Mouse (Mus musculus): Measurements from ENCODE around the gene Tctn1.
"Not testable (repeated sequence)": the region's sequence is repeated elsewhere in the genome, so short reads cannot be mapped to it uniquely, and the experiment has no call there.

Tctn1 gene

DNA sequence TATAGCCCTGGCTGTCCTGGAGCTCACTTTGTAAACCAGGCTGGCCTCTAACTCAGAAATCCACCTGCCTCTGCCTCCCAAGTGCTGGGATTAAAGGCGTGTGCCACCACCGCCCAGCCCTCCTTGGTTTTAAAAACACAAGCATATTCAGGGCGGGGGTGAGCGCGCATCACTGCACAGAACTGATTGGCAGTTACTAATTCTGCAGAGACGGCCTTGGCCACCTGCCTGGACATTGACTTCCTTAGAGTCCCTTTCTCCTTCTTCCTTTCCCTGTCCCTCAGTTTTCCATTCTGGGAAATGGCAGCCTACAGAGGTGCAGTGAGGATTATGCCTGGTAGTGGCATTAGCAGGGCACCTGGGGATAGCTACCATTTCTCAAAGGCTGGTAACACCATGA lies 46.6 kb downstream of the Tctn1 start:
- DNase-seq: no peak

DNA sequence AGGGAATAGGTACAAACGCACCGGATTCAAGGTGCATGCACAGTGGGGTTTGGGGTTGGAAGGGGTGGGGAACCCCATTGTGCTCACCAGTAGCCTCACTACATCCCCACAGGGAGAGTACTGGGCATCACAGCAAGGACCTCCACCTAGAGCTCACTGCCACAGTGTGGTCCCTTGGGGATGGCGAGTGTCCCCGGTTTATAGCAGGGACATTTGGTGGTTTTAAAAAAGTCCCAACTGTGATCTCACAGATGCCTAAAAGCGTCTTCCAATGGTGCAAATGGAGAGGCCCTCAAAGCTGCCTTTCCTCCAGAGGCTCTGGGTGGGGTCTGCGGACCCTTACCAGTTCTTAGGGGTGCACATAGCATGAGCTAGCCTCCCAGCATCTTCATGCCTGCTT lies 50.4 kb downstream of the Tctn1 start:
- no peak for DNase-seq

DNA sequence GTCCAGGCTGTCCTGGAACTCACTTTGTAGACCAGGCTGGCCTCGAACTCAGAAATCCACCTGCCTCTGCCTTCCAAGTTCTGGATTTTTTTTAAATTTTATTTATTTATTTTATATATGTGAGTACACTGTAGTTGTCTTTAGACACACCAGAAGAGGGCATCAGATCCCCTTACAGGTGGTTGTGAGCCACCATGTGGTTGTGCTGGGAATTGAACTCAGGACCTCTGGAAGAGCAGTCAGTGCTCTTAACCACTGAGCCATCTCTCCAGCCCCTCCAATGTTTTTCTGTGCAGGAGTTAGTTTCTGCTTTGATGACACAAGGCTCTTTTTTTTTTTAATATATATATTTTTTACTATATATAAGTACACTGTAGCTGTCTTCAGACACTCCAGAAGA lies 51.4 kb downstream of the Tctn1 start:
- DNase-seq: not testable (repeated sequence)

DNA sequence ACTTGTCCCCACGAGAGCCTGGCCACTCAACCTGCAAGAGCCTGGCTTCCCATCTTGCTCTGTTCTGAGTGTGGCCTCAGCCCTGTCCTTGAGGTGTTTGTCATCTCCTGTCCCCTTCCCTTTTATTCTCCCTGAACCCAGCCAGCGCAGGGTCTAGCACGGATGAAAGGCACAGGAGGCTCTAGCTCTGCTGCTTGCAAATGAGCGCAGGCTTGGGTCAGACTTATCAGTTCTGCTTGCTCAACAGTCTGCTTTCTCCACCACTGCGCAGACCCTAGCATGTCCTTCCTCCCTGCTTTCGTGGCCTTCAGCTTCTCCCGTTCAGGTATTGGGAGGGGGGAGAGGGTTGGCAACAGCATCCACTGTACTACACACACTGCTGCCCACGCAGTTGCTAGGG lies 52.1 kb downstream of the Tctn1 start:
- no peak for DNase-seq

DNA sequence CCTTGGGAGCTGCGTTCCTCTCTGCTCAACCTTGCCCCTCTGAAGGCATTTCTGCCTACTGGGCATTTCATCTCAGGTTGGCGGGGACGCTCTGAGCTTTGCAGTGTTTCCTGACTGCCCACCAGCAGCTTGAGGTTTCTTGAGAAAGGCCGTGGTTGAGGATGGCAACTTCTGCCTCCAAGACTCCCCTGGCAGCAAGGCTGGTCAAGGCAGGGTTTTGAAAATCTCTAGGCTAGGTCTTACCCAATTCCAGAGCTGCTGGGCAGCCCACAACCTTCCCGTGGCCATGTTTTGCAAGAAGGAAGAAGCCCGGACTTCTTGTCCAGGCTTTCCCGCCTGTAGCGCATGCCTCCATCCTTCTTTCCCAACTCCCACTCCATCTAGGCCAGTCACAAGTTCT lies 53.4 kb downstream of the Tctn1 start:
- DNase-seq: no peak

DNA sequence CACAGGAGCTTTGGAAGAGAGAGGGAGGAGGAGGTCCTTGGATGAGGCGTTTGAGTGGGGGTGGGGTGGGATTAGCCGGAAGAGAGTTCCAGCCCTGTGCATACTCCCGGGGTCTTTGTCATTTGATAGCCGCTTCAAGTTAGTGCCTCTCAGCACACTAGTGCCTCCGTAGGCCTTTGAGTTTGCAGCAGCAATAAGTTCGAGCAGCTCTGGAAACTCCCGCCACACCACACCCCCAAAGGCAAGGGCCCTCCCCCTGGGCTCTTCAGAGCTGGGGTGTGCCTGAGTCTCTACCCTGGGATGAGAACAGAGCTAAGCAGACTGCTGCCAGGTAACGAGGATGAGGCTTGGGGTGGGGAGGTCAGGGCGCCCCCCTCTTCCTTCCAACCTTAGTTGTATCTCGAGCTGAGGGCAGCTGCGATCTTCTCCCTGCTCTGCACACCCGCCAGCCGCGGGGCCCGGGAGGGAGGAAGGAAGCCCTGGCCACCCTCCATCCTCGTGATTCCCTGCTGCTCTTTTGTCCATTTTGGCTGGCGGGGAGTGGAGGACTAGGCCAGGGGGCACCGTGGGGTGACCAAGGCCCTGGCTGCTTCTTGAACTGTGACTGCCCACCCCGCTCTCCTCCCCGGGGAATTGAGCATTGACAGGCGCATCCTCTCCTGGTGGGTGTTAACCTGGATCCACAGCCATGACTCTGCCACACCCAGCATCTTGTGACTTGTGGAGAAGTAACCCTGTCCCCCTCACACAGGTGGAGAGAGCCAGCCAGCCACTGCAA lies 54.5 kb downstream of the Tctn1 start:
- peak; percentile 80 for DNase-seq

DNA sequence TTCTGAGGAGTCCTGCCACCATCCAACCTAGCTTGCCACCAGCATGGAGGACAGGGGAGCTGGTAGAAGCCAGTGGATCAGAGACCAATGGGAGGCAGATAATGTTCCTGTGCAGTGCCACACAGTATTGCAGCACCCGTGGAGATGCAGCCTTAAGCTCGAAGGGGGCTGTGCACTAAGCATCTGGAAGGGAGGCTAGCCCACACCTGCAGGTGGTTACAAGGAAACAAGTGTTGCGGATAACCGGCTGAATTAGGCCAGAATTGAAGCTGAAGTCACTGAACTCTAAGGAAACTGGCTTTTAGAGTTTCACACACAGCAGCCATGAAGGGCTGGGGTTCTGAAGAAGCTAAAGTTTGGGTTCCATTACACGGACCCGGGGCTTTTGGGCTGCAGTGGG lies 55.4 kb downstream of the Tctn1 start:
- DNase-seq: peak; percentile 67

DNA sequence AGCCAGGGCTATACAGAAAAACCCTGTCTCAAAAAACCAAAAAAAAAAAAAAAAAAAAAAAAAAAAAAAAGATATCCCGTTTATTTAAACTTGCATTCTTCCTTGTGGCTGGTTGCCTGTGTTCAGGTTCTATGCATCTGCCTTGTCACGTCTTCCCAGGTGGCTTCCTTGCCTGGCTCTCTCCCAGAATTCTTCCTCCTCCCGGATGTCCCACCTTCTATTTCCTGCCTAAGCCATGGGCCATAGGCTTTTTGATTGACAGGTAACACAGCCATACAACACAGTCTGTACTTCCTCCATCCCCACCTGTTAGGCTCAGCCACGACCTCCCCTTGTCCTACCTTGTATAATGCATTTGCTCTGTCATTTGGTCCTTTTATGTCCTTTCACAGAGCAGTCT lies 57.8 kb downstream of the Tctn1 start, which contains the start of gene Hvcn1:
Gene Hvcn1 (plus strand): TSS at position 330 of the 400 bp plus-strand sequence.
- no peak for DNase-seq

DNA sequence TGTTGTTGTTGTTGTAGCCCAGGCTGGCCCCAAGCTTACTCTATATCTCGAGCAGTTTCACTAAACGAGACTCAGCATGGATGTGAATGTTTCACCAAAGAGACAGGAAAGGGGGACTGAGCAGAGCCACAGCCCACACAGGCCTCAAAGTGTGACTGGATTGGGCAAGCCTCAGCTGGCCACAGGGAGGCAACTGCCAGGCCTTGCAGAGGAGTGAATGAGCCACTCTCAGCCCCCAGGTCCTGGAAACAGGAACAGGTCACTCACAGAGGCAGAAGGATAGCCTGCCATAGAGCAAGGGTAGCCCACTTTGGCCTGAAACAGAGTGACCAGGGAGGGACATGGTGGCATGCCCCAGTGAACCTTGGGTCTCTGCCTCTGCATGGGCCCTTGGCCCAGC lies 60.1 kb downstream of the Tctn1 start:
- no peak for DNase-seq

DNA sequence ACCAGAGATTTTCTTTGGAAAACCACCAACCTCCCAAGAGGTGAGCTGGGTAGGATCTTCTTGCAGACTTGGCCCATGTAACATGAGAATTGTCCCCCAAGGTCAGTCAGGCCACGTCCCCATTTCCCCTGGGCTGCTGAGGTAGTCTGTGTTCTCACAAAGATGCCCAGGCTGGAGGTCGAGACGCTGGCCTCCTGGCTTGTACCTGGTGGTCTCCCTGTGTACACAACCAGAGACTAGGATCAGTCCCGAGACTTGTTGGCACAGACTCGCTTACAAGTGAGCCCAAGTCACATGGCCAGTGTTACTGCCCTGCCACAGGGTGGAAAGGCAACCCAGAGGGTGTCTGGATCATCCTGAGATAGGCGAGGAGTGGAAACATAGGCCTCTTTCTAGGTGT lies 62.4 kb downstream of the Tctn1 start:
- DNase-seq: no peak

DNA sequence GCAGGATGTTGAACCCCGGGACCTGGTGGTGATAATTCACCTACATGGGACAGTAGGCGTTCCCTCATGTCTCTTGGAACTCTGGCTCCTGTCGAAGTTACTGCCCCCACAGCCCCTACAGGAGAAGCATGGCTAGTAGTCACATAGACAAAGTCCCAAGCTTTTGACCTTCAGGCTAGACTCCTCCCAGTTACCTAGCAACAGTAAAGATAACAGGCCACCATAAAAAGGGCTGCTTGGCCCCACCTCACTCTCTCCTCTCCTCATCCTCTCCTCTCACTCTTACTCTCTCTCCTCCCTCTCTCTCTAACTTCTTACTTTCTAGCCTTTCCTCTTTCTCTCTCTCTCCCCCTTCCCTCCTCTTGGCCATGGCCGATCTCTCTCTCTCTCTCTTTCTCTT lies 63.4 kb downstream of the Tctn1 start:
- no peak for DNase-seq

DNA sequence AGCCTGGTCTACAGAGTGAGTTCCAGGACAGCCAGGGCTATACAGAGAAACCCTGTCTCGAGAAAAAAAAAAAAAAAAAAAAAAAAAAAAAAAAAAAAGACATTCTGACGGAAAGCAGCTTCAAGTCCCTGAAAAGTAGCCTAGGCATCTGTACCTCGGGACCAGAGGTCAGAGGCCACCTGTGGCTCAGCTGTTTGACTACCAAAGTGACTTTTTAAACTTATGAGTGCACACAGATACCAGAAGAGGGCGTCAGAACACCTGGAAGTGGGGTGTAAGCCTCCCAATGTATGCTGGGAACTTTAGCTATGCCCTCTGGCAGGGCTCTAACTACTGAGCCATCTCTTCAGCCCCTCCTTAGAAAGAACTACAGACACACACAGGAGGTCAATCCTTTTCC lies 71.9 kb downstream of the Tctn1 start:
- no peak for DNase-seq

DNA sequence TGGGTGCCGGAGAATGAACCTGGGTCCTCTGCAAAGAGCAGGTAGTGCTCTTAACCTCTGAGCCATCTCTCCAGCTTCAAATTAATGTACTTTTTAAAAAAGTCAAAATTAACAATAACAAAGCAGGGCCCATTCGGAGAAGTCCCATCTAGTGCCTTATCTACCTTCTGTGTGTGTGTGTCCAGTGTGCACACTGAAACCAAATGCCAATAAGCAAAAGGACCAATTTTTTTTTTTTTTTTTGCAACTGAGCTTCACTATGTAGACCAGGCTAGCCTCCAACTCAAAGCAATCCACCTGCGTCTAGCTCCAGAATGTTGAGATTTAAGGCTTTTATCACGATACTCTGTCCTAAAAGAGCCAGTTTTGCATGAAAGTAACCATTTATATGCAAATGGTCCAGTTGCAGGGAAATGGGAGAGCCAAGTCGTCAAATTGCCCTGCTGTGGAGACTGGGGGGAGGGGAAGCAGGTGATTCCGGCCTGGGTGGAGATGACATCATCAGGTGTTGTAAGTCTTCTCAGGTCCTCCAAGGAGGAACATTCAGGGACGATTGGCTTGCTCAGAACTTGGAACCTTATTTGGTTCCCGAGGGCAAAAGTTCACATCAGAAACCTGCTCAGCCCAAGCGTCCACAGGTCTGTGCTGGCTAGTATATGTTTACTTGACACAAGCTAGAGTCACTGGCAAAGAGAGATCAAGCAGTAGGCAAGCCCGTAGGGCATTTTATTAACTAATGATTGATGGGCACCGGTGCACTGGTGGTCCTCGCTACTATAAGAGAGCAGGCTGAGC lies 72.8 kb downstream of the Tctn1 start:
- no peak for DNase-seq

DNA sequence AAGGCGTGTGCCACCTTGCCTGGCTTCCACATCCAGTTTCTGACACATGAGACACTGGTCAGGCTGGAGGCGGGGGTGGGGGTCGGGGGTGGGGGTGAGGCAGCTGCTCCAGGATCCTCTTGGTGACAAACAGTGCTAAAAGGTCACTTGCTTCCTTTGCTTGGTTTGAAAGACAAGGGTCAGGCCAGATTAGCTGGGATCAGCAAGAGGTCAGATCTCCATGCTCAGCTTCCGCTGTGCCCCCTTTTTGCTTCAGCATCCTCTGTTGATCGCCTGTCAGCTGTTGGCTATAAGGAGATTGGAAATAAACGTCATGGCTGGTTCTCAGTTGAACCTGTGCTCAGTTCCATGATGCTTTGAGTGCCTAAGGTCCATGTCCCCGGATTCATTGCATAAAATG lies 73.8 kb downstream of the Tctn1 start:
- DNase-seq: no peak

DNA sequence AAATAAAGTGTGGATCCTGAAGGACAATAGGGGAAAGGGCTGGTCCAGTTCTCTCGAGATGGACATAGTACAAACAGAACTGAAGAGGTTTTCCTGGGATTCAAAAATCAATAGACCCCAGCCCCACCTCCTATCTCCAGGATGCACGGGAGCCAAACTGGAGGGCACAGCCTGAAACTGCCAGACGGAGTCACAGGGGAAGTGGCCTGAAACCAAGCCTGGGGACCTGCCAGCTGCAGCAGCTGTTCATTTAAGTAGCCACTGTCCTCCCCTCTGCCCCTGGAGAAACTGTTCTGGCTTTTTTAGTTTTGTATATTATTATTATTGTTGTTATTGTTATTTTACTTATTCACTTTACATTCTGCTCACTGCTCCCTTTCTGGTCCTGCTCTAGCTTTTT lies 75.1 kb downstream of the Tctn1 start:
- no peak for DNase-seq

Data from thymus, postnatal 25 days (tissue).